ENCODE assay signal across 8 mouse cellular contexts in the genomic region with DNA sequence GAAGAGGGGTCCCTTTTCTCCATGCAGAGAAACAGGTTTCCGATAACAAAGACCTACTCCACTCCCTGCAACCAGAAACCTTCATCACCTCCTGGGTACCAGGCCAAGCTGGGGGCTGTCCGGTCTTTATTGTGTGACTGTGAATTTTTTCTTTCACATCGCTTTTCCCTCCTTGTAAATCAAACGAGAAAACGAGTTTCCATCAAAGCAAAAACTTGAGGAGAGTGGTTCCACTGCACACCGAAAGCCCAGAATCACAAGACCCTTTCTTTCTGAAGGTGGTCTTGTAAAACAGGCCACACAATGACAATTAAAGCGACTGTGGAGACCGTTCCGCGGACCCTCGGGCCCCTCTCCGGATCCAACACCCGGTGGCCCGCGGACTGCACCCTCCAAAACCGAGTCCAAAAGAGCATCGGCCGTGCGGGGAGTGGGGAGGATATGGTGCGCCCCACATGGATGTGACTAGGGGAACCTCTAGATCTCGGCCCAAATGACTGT. TPM values are rescaled to one million over a fixed set of nuclear protein-coding genes. Genes with fewer than 3 reads are reported as not detected.
DNase-seq lines count a peak whose midpoint lies in the region; ATAC-seq and TF ChIP-seq lines count a peak whose summit lies in the region.

No protein-coding gene starts in this region.

- H3K27ac ChIP-seq in lung, embryonic 16.5 days (ENCODE audit: low read length), result peak overlapping the region; percentile 88
- H3K27ac ChIP-seq in cortical plate, adult 2 months (ENCODE audit: insufficient read depth, low read length), result no peak overlapping the region

- no peak for DNase-seq in lung, postnatal 36 days
- DNase-seq in heart, postnatal 4 days, result peak; percentile 22
- DNase-seq in layer of hippocampus, adult 9-10 months (ENCODE audit: low spot score), result no peak
- no peak for DNase-seq in T-cell, adult 2 months (ENCODE audit: low spot score)
- DNase-seq in testis, postnatal 14 days (ENCODE audit: low spot score), result no peak

- no peaks in the 10 kb centered on the region for H3K36me3 ChIP-seq in lung, embryonic 16.5 days (ENCODE audit: control insufficient read depth, insufficient read depth, low read length)

- no peak for TF ChIP-seq CTCF in cortical plate, adult 2 months (IDR thresholded peaks at IDR 0.05; ENCODE audit: extremely low read depth, insufficient read depth, low read length)

- peak overlapping the region; percentile 89 for H3K4me3 ChIP-seq in lung, embryonic 16.5 days (ENCODE audit: low read length)
- peak overlapping the region; percentile 47 for H3K4me3 ChIP-seq in cortical plate, adult 2 months (ENCODE audit: insufficient read depth, low read length)

- peak; percentile 45 for ATAC-seq in lung, embryonic 16.5 days (ENCODE audit: low read depth)
- 0 out of 2 replicates have a peak, but pooled peaks have one; percentile 18 for ATAC-seq in megakaryocyte, adult 5-6 weeks (ENCODE audit: poor library complexity, severe bottlenecking)

- peak overlapping the region; percentile 71 for H3K4me2 ChIP-seq in lung, embryonic 16.5 days (ENCODE audit: low read depth, low read length)

- under 1% methylated on average over 21 of the region's 21 CpGs for WGBS in lung, embryonic 16.5 days

- no peaks in the 10 kb centered on the region for H3K9me3 ChIP-seq in lung, embryonic 16.5 days (ENCODE audit: control insufficient read depth, low read length)

- peak overlapping the region; percentile 98 for H3K9ac ChIP-seq in lung, embryonic 16.5 days (ENCODE audit: low read length)

- TF ChIP-seq POLR2A in cortical plate, adult 2 months (IDR thresholded peaks at IDR 0.05; ENCODE audit: extremely low read depth, insufficient read depth, low read length), result no peak

- no peaks in the 10 kb centered on the region for H3K27me3 ChIP-seq in lung, embryonic 16.5 days (ENCODE audit: control insufficient read depth, insufficient read depth, low read depth, low read length)

- peaks cover 19% of the 10 kb centered on the region for H3K4me1 ChIP-seq in lung, embryonic 16.5 days (replicated peaks; ENCODE audit: control insufficient read depth, insufficient read depth, low read length)
- no peaks in the 10 kb centered on the region for H3K4me1 ChIP-seq in cortical plate, adult 2 months (ENCODE audit: control insufficient read depth, insufficient read depth, low read length)

RNA-seq across cellular contexts. Expression of a gene that starts 0.6 kb away (rescaled TPM):
- polyA plus RNA-seq in lung, embryonic 16.5 days (2015; fragmentation: Nextera tagmentation; extraction: Ambion mirVana), result 123 and 124 TPM in 2 replicates
- polyA plus RNA-seq in cortical plate, adult 2 months (2012; rRNA removed), result 2.6 and 2.8 TPM in 2 replicates
- 10 to 100 TPM; 66.3 to 72.7 TPM for total RNA-seq in heart, postnatal 4 days (2021)
- total RNA-seq in megakaryocyte, adult 5-6 weeks (2015), result 1.1 and 2.1 TPM in 2 replicates
- 0.65 and 1.9 TPM in 2 replicates for total RNA-seq in megakaryocyte, adult 5-6 weeks (2017)

Comparison
In these comparisons a context has a peak if more than half of its experiments do, and no peak if none do; other contexts are left out.
1. RNA of a gene that starts 0.6 kb away (total RNA-seq): 66.3 to 72.7 TPM in heart, postnatal 4 days; 0.65 to 2.1 TPM in megakaryocyte, adult 5-6 weeks; every median in the first group is over 10 times any median in the second.